Mouse (Mus musculus): ENCODE measurements around the gene Tmem63c.
A peak's percentile ranks its signal among the peaks of the same experiment; 100 is the strongest.

Gene Tmem63c

DNA sequence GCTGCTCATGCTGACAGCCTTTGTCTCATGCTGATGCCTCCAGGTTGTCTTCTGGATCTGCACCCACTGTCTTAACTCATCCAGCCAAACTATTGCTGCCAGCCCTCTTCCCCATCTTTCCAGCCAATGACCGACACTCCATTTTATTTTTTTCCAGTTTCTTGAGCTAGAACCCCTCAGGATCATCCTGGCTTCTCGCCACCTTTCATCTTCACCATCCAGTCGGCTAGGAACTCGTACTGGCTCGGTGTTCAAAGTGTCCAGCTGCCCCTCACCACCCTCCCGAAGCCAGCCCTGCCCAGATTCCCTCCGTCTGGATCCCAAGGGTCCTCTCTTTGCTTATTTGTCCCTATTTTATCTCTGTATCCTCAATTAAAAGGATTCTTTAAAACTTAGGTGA, 33.7 kb downstream of the Tmem63c start:
- no peak for DNase-seq (ENCODE audit: low spot score)

DNA sequence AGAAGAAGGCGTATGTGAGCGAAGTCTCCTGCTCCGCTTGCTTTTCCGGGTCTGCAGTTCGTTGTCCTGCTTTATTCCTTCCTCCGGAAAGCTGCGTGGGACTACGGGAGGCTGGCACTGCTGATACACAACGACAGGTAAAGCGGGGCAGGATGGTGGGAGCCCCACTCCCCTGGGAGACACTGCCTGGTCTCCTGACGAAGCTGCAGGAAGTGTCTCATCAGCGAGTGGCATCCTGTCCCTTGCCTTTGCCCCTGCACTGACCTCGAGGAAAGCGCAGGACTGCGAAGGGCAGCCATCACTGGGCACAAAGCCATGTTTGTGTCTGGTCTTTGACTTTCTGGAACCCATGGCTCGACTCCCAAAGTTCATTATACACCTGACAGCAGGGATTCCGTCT, 35.9 kb downstream of the Tmem63c start:
- no peak for DNase-seq (ENCODE audit: low spot score)

DNA sequence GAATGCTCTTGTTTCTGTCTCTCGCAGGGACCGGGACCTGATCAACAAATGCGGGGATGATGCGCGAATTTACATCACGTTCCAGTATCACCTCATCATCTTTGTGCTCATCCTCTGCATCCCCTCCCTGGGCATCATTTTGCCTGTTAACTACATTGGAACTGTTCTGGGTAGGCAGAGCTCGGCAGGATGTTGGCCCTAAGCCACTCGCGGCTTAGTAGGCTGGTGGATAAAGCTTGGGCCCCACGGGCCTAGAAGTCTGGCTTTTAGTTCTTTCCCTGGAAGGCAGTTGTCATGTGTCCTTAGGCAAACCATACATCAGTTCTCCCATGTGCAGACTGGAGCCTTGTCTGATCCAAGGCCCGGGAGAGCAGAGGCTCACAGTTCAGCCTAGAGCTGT, 44.3 kb downstream of the Tmem63c start:
- DNase-seq (ENCODE audit: low spot score): no peak

DNA sequence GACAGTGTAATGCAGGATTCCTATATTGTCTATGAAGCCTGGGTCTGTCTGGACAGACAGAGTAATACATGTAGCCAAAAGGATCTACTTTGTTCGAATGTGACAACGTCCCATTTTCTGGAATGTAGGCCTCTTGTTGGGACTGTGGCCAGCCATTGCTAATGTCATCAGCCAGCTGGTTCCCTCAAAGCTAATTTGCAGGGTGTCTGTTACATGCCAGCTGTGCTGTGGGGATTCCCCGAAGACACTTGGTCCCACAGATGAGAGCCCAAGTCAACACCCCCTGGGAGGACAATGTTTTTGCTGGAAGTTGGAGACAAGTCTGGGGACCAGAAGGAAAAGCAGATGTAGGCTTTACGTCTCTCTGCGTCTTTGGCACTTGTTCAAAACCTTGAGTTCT, 45.3 kb downstream of the Tmem63c start:
- peak; percentile 43 for DNase-seq (ENCODE audit: low spot score)

DNA sequence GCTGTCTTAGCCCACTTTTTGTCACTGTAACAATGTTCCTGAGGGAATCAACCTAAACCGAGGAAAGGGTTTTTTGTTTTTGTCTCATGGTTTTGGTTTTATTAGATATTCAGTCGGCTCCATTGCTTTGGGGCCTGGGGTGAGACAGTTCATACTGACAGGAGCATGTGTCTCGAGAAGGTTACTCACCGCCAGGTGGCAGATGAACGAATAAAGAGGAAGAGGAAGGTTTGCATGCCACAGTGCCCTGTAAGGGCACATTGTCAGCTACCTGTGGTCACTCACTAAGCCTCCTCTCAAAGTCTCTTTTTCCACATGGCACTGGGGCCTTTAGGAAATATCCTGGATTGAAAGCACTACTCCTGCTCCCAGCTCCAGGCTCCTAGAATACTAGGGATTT, 49.4 kb downstream of the Tmem63c start:
- DNase-seq (ENCODE audit: low spot score): no peak

DNA sequence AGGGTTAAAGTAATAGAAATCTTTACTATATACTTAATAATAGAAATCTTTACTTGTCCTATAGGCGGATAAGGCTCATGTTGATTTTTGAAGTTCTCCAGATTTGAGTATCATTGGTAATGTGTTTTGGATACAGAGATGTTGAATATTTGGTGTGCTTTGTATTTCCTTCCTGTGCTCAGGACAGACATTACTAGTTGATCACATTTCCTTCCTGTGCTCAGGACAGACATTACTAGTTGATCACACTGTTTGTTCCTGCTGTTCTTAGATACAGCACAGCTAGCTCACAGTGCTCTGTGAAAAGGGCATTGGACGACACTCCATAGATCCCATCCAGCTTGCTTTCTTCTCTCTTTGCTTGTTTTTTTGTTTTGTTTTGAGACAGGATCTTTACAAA, 55.5 kb downstream of the Tmem63c start:
- no peak for DNase-seq (ENCODE audit: low spot score)

DNA sequence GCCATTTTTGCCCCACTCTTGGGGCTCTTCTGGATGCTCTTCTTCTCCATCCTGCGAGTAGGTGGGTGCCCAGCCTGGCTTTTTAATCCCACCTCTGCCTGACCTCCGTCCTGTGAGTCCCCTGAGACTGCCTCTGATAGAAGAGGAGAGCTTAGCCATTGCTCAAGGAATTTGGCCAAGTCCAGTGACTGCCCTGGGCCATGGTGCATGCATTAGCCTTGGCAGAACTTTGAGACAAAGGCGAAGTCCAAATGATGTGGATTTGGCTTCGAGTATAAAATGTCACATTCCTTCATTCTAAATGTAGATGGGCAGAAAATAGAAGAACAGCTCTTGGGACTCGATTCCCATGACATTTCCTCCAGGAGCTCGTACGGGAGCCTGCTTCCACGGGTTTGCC, 61.7 kb downstream of the Tmem63c start:
- DNase-seq (ENCODE audit: low spot score): no peak

DNA sequence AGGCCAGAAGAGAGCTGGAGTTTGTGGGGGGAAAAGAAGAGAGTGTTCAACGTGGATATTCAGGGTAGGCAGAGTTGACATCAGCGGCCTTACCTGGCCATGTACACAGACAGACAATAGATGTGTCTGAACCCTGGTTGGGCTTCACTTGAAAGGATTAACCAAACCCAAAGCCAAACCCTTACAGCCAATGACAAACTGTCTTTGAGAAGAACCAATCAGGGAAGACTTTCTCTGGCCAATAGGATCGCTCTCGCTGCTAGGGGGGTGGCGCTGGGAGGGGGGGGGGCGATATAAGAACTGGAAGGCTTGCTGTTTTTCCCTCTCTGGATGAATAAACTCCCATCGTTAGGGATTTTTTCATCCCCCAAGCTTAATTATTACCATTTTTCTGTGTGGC, 66.1 kb downstream of the Tmem63c start:
- DNase-seq (ENCODE audit: low spot score): no peak

DNA sequence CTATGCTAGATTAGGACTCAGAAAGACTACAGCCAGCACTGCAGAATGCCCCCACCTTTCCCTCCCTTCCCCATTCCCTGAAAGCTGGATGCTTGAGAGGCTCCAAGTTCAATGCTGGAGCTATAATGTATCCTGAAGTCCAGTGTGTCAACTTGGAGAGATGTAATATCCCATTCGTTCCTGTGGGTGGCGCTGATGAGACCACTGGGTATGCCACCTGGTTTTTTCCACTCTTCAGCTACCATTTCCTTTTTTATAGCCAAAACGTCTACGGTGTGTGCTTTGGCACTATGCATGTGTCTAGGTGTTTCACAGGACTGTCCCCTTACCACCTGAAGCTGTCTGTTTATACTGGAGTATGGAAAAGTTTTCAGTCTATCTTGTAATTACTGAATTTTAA, 67.2 kb downstream of the Tmem63c start:
- DNase-seq (ENCODE audit: low spot score): no peak

DNA sequence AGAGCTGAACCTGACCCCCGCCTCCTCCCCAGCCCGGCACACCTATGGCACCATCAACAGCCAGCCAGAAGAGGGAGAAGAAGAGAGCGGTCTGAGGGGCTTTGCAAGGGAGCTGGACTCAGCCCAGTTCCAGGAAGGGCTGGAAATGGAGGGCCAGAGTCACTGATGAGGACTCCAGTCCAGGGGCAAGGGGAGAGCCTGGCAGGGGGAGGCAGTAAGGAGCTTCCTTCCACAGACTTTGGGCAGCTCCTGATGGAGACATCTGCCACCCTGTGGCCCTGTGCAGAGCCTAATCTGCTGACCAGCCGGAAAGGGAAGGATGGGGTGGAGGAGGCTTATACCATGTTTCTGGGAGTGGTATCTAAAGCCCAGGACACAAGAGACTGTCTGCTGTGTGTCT, 68.1 kb downstream of the Tmem63c start:
- DNase-seq (ENCODE audit: low spot score): no peak

DNA sequence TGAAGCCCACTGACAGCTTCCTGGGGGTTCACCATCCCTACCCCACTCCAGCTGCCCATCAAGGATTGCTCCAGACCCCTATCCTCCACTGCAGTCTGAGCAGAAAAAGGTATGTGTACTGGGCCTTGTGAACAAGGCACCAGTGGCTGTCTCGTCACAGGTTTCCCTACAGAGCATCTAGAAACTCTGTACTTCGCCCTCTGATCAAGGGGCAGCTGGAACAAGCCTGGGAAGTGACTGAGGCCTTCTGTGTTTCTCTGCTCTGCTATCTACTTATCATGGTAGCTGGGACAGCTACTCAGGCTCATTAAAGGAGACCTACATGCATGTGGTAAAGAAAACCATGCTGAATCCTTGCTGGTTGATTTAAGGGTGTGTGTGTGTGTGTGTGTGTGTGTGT, 68.6 kb downstream of the Tmem63c start:
- no peak for DNase-seq (ENCODE audit: low spot score)

DNA sequence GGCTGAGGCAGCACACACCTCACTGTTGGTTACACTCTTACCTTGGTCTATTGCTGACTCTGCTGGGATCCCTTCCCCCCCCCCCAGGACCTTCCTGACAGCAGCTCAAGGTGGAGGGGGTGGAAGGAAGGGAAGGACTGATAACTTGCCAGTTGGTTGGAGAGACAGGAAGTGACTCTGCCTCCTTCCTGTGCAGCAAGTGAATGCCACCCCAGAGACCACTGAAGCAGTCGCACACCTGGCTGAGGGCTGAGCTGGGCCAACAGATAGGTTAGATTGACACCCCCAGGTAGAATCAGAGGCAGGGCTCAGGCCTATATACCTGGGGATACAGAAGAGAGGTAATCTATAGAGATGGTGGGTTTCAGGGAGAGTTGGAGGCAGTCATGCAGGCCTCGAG, 70.8 kb downstream of the Tmem63c start:
- DNase-seq (ENCODE audit: low spot score): no peak

DNA sequence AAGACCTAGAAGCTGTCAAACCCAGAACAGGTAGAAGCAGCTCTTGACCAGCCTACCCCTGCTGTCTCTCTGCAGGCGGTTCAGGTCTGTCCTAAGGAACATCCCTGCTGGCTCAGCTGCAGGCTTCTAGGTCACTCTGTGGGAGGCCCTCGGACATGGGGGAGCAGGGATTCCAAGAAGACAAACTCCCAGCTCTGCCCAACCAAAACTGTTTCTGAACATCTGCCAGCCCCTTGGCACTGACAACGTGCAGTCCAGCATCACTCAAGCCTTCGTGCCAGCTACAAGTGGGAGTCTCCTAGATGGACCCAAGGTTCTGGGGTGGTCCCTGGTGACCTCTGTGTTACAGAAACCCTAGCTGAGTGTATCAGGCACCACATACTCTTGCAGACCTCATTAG, 72.1 kb downstream of the Tmem63c start:
- DNase-seq (ENCODE audit: low spot score): no peak

DNA sequence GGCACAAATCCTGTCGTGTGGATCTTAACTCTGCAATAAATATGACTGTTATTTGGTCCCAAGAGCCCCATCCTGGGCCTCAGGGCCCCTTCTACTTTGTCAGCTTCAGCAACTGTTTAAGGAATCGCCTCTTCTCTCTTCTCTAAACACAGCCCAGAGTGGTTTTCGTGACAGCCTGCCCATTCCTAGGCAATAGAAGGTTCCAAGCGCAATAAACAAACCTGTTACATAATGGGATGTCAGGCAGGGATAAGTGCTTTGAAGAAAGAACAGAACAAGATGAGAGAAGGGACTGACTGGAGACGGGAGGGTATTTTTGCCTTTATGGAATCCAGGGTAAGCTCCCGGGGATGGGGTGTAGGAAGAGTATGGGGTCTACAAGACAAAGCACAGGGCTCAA, 72.5 kb downstream of the Tmem63c start:
- no peak for DNase-seq (ENCODE audit: low spot score)

DNA sequence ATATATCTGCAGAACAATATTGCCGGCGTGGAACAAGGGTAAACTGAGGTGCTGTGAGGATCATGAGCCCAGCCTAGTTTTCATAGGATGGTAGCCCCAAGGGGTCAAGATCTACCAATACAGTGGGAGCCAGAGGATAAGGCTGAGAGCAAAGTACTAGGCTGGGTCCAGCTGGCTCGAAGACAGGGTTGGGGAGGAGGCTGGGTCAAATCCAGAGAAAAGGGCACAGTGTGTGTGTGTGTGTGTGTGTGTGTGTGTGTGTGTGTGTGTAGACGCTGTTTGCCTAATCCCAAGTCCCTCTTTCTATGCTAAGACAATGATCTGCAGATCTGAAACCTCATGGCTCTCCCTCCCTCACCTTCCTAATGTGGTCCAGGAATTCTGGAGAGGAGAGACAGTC, 79.2 kb downstream of the Tmem63c start:
- no peak for DNase-seq (ENCODE audit: low spot score)

DNA sequence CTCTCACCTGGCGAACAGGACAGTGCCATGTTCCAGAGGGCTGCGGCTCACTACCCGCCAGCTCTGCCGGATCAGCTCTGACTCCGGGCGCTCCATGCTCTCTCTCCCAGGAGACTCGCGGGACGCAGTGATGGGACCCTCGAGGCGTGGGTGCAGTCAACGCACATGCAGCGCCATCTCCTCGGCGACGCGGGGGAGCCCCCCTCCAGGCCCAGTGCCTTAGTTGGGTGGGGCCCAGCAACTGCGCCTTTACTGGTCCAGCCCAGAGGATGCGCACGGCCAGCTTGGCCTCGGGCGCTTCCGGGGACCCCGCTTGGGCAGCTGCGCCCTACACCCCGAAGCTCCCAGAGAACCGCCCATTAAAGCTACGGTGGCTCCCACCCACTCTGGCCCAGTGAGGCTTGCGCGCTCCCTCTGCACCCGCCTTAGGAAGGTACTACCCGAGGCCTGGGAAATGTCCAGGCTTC, 81.1 kb downstream of the Tmem63c start, which contains the start of gene Ngb:
Gene Ngb, minus strand, starts transcription at position 375 of the 467 bp plus-strand sequence.
- no peak for DNase-seq (ENCODE audit: low spot score)

DNA sequence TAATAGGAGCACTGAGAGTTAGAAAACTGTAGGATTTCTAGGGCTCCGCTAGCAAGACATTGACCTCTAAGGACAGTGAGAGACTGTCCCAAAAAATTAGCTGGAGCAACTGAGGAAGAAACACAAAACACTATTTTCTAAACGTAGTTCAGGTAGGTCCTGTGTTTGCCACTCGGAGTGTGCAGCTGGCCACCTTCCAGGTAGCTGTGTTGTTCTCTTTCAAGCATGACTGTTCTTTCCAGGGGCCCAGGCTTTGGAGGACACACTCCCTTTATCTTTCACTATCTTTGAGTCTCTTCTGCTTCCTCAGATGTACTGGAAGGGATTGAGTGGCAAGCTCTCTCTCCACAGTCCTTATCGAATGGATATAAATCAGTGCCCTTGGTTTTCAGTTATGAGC, 82.3 kb downstream of the Tmem63c start:
- no peak for DNase-seq (ENCODE audit: low spot score)

DNA sequence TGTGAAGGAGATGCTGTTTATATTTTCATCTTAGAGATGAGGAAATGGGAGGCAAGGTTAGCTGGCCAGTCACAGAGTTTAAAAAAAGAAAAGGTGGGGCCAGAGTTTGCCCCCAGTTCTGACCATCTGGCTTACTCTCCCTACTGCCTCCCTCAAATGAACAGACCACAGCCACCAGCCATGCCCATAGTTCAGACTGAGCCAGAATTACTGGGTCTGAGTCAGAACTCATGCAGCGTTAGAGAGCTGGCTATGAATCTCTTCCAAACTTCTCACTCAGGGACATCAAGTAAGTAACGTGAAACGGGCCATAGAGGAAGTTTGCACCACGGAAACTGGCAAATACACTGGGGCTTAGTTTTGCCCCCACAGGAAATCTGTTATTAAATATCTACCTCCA, 83.7 kb downstream of the Tmem63c start:
- DNase-seq (ENCODE audit: low spot score): no peak

DNA sequence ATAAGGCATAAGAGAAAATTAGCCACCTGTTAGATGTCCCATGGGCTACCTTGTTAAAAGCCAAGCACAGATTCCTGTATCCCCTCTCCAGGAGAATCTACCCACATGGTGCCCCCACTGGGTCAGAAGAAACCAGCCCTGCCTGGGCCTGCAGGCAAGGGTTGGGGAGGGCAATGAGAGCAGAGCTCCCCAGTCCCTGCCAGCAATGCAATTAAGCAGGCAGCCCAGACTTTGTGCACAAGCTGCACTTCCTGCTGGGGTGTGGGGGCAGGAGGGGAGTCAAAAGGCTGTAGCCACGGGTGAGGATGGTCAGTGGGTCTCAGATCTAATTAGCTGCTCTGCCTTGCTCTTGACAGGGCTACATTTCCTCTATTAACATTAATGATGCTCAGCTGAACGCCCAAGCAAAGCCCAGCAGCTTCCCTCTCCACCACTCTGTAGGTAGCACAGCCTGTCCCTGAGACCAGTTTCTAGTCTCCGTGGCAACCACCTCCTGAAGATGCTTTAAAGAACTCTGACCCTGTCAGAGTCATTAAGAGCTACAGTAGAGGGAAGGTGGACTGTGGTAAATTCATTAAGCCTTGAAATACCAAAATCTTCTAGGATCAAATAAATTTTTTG, 86.3 kb downstream of the Tmem63c start:
- DNase-seq (ENCODE audit: low spot score): no peak

DNA sequence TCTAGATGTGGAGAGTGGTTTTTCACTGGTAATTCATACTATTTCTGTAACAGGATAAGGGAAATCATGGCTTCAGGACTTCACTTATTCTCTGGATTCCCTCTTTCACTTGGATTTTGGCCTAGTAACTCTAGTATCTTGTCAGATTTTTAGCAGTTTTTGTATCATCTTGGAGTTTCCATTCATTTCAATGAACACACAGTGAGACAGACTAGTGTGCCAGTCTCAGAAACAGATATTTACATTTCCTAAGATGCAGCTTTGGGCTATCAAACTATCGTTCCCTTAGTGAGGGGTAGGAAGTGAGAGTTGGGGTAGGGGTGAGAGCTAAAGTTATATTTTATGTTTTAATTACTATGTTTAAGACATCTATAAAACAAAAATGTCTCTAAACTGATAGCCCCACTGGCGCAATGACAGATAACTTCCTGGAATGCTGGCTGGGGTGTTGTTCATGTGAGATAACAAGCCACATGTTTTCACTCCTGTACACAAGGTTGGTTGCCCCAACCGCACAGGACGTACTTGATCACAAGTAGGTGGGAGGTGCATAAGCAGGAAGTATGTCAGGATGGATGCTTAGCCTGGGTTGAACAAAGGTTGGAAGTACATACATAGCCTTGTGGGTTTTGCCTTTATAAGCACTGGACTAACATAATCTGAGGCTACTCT, 100.9 kb downstream of the Tmem63c start:
- no peak for DNase-seq (ENCODE audit: low spot score)

DNA sequence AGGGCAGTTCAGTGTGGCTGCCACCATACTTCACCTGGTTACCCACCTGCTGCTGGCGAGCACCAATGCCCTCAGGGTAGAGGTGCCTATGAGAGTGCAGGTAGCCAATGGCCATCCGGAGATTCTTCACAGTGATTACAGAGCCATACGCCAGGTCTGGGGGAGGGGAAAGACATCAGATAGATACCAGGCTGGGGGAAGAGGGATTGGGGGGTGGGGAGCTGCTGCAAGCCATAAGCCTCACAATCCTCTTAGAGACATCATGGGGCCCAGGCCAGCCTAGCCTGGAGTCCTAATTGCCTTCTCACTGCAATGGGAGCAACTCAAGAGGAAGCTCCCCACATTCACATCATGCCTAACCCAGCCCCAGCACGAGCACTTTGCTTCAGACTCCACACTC, 106.1 kb downstream of the Tmem63c start:
- no peak for DNase-seq (ENCODE audit: low spot score)

DNA sequence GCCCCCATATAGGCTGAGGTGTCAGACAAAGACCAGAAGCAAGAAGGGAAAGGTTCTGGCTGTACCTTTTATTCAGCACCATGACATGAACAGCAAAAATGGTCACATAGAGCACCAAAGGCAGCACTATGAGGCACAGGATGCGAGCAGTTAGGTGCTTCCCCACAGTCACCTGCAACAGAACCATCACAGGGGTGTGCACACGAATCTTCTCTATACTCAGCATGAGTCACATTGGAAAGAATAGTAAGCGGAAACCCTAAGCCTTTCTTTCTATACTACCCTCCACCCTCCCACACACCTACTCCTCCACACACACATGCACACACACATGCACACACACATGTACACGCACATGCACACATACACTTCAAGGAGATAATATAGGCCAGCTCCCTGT, 109.1 kb downstream of the Tmem63c start:
- no peak for DNase-seq (ENCODE audit: low spot score)

DNA sequence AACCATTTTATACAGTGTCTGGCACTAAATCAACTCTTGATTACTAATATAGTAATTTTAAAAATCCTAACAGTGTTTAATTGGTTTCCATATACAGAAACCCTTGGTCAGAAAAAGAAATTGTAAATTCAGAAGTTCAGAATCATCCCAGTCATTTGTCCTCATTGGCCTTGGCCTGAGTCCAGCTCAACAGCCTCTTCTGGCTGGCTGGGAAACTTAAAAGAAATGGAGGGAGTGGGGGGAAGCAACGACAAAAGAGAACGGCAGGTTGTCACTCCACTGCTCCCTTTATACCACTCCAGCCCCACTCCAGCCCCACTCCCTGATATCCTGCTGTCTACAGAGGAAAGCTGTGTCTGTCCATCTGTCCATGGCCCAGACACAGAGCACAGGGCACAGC, 110.0 kb downstream of the Tmem63c start:
- no peak for DNase-seq (ENCODE audit: low spot score)

DNA sequence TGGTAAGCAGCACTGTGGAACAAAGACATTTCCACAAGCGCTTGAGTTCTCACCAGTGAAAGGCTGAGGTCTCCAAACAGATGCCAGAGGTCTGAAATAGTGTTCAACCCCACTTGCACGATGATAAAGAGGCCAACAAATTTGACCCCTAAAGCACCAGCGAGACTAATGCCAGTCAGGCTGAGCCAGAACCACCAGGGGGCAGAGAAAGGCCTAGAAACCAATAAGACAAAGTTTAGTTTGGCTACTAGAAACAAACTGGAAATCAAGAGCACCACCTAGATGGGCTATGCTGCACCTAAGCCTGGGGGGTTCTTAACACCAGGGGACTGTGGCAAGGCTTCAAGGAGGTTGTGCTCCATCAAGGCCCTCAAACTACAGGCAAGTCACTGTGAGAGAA, 110.5 kb downstream of the Tmem63c start:
- DNase-seq (ENCODE audit: low spot score): no peak

All from layer of hippocampus, adult 9-10 months (tissue).